Mouse (Mus musculus) left cerebral cortex, adult 9 months (tissue): Measurements from ENCODE around the gene Zfp366.

Source experiments
- DNase-seq, 2 experiments: peaks; one replicate each; pipeline ENCODE4 v3.0.0; 2022; ENCODE audit warnings: low spot score in 2 of 2

Gene Zfp366

GRCm38 (mm10) chr13:99186138-99186853 lies 1.7 kb downstream of the Zfp366 start:
- DNase-seq, result no peak

GRCm38 (mm10) chr13:99186859-99187258 lies 2.2 kb downstream of the Zfp366 start:
- no peak for DNase-seq

- no peak for DNase-seq
Measured at GRCm38 (mm10) chr13:99187456-99187855, 2.8 kb downstream of the Zfp366 start.

GRCm38 (mm10) chr13:99188625-99189024 lies 4.0 kb downstream of the Zfp366 start:
- no peak for DNase-seq

GRCm38 (mm10) chr13:99189671-99190070 lies 5.0 kb downstream of the Zfp366 start:
- no peak for DNase-seq

- DNase-seq, result no peak
Measured at GRCm38 (mm10) chr13:99190466-99190865, 5.8 kb downstream of the Zfp366 start.

GRCm38 (mm10) chr13:99191063-99191462 lies 6.4 kb downstream of the Zfp366 start:
- no peak for DNase-seq

GRCm38 (mm10) chr13:99196314-99196713 lies 11.7 kb downstream of the Zfp366 start:
- no peak for DNase-seq

- no peak for DNase-seq
Measured at GRCm38 (mm10) chr13:99196865-99197264, 12.2 kb downstream of the Zfp366 start.

- no peak for DNase-seq
Measured at GRCm38 (mm10) chr13:99201647-99202574, 17.3 kb downstream of the Zfp366 start.

- no peak for DNase-seq
Measured at GRCm38 (mm10) chr13:99207214-99207613, 22.6 kb downstream of the Zfp366 start.

- DNase-seq, result no peak
Measured at GRCm38 (mm10) chr13:99209859-99210258, 25.2 kb downstream of the Zfp366 start.

GRCm38 (mm10) chr13:99210837-99211236 lies 26.2 kb downstream of the Zfp366 start:
- DNase-seq, result no peak

- no peak for DNase-seq
Measured at GRCm38 (mm10) chr13:99212976-99213375, 28.4 kb downstream of the Zfp366 start.

- no peak for DNase-seq
Measured at GRCm38 (mm10) chr13:99216005-99216404, 31.4 kb downstream of the Zfp366 start.

- DNase-seq, result no peak
Measured at GRCm38 (mm10) chr13:99217984-99218383, 33.4 kb downstream of the Zfp366 start.

GRCm38 (mm10) chr13:99219586-99219985 lies 35.0 kb downstream of the Zfp366 start:
- no peak for DNase-seq

- no peak for DNase-seq
Measured at GRCm38 (mm10) chr13:99221996-99222395, 37.4 kb downstream of the Zfp366 start.

- DNase-seq, result no peak
Measured at GRCm38 (mm10) chr13:99222476-99222875, 37.9 kb downstream of the Zfp366 start.

GRCm38 (mm10) chr13:99223321-99223884 lies 38.8 kb downstream of the Zfp366 start:
- DNase-seq, result no peak

GRCm38 (mm10) chr13:99223917-99224316 lies 39.3 kb downstream of the Zfp366 start:
- no peak for DNase-seq
